Mouse (Mus musculus) intestine, embryonic 14.5 days (tissue): Measurements from ENCODE around the gene Wdr24. TPM values are rescaled to one million over a fixed set of nuclear protein-coding genes. Genes with fewer than 3 reads are reported as not detected.

ENCODE experiments used
- ATAC-seq: fragments of 200-750 bp; cut with Nextera tagmentation; replicated peaks from 2 replicates; pipeline ENCODE4 v1.8.0; 2017; ENCODE audit warnings: low read depth, moderate number of reproducible peaks, moderate TSS enrichment, moderate library complexity; ENCODE audit not compliant: low FRiP score, low TSS enrichment
- DNase-seq: peaks from one replicate; pipeline ENCODE4 v3.0.0-alpha.2; 2018; ENCODE audit warnings: low spot score
- H3K27ac ChIP-seq: fragments of 300-500 bp; sonication (generic); 2 replicates; pipeline ENCODE4 v1.5.1; 2014; ENCODE audit warnings: low read depth, mild to moderate bottlenecking, control low read depth
- H3K27me3 ChIP-seq: fragments of 300-500 bp; sonication (generic); replicated peaks from 2 replicates; pipeline ENCODE4 v1.6.1; 2014; ENCODE audit warnings: low read length, control low read depth; ENCODE audit not compliant: control insufficient read depth, insufficient read depth
- H3K36me3 ChIP-seq: fragments of 300-500 bp; sonication (generic); 2 replicates; pipeline ENCODE4 v1.6.1; 2014; ENCODE audit warnings: low read length, control low read depth; ENCODE audit not compliant: control insufficient read depth, insufficient read depth
- H3K4me1 ChIP-seq: fragments of 300-500 bp; sonication (generic); replicated peaks from 2 replicates; pipeline ENCODE4 v1.6.1; 2014; ENCODE audit warnings: low read length, control low read depth, mixed read lengths; ENCODE audit not compliant: control insufficient read depth, insufficient read depth
- H3K4me2 ChIP-seq: fragments of 300-500 bp; sonication (generic); 2 replicates; pipeline ENCODE4 v1.6.1; 2014; ENCODE audit warnings: low read length
- H3K4me3 ChIP-seq: fragments of 300-500 bp; sonication (generic); 2 replicates; pipeline ENCODE4 v1.5.1; 2014; ENCODE audit warnings: low read depth, low read length, control low read depth, mixed read lengths
- H3K9ac ChIP-seq: fragments of 300-500 bp; sonication (generic); 2 replicates; pipeline ENCODE4 v1.6.1; 2014; ENCODE audit warnings: mild to moderate bottlenecking, low read length
- H3K9me3 ChIP-seq: fragments of 300-500 bp; sonication (generic); 2 replicates; pipeline ENCODE4 v1.6.1; 2016; ENCODE audit warnings: low read length, control low read depth; ENCODE audit not compliant: control insufficient read depth
- WGBS: fragments of 180-500 bp; shearing (Covaris S2); extraction: QIAGEN DNeasy Blood & Tissue Kit; methylation state at CpG from one replicate; pipeline ENCODE4 v1.1.7; 2014; 5-methylcytosine and 5-hydroxymethylcytosine counted together
- polyA plus RNA-seq: library from polyadenylated mRNA; unstranded; fragments of >200 nt; fragmentation: Nextera tagmentation; extraction: Ambion mirVana; gene quantifications from 2 replicates; pipeline ENCODE4 v1.2.1, GENCODE M21; 2014

Wdr24 gene
- polyA plus RNA-seq, 1 experiment from 2014 or later = 29.4 TPM

DNA sequence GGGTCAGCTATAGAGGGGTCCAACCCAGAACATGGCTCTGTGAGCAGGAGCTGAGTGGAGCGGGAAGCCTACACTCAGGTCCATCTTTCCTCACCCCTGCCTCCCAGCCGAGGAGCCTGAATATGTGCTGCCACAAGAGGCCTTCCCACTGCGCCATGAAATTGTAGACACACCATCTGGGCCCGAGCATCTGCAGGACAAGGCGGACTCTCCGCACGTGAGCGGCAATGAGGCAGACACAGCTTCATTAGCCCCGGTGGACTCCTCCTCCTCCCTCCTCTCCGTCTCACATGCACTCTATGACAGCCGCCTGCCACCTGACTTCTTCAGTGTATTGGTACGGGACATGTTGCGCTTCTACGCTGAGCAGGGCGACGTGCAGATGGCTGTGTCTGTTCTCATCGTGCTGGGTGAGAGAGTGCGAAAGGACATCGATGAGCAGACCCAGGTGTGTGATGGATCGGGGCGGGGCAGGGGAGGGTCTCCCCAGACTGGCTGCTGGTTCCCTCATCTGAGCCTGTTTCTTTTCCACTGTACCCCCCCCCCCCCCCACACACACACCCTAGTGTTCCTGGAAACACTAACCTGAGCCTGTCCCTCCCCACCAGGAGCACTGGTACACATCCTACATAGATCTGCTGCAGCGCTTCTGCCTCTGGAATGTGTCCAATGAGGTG is 4.3 kb downstream of the Wdr24 start:
- Histone ChIP-seq H3K27ac (no peak overlapping the region), H3K4me2 (no peak overlapping the region), H3K36me3 (peaks cover 45% of the 10 kb centered on the region), H3K9me3 (no peaks in the 10 kb centered on the region), H3K4me3 (no peak overlapping the region), H3K27me3 (no peaks in the 10 kb centered on the region), H3K9ac (no peak overlapping the region), H3K4me1 (peaks cover 45% of the 10 kb centered on the region)
- ATAC-seq = no peak
- no peak for DNase-seq
- WGBS = 96% methylated on average over 22 of the region's 22 CpGs

GRCm38 (mm10) chr17:25828223-25828594 is 4.8 kb downstream of the Wdr24 start:
- H3K27ac ChIP-seq = peak overlapping the region; percentile 82
- H3K4me1 ChIP-seq = peaks cover 45% of the 10 kb centered on the region
- ATAC-seq (no peak), DNase-seq (no peak)
- H3K4me3 ChIP-seq = peak overlapping the region; percentile 69
- 84% methylated on average over 8 of the region's 8 CpGs for WGBS
- no peaks in the 10 kb centered on the region for H3K27me3 ChIP-seq
- peak overlapping the region; percentile 85 for H3K4me2 ChIP-seq
- no peaks in the 10 kb centered on the region for H3K9me3 ChIP-seq
- H3K9ac ChIP-seq = no peak overlapping the region
- H3K36me3 ChIP-seq = peaks cover 45% of the 10 kb centered on the region

DNA sequence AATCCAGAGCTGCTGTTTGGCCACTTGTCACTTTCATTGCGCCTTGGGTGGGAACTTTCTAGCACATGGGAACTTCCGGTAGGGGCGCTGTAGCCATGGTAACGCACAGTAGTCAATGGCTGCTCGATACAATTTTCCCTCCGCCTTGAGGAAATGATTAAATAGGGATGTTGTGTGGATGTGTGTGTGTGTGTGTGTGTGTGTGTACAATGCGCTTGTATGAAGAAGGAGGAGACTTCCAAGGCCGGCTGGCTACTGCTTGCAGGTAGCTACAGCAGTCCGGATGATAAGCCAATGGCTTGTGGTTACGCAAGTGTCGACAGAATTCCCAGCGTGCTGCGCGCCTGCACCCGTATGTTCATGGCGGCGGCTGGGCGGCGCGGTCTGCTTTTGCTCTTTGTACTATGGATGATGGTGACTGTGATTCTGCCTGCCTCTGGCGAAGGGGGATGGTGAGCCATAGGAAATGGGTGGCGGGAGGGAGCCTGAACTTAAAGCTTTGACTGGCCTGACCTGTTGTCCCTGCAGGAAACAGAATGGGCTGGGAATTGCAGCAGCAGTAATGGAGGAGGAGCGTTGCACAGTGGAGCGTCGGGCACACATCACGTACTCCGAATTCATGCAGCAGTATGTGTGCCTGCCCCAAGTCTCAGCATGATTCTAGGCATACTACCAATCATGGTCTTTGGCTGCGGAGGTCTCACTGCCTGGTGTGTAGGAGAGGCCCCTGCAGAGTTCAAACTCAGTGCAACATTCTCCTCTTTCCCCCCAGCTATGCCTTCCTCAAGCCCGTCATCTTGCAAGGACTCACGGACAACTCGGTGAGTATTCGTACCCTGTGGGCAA is 5.5 kb downstream of the Wdr24 start, which contains the start of gene Jmjd8:
Gene Jmjd8 (plus strand): TSS at position 156 of the 846 bp plus-strand sequence.
- H3K4me1 ChIP-seq = peaks cover 47% of the 10 kb centered on the region
- peak within 1 kb of the TSS; percentile 82 for H3K27ac ChIP-seq
- ATAC-seq (peak; percentile 32), DNase-seq (peak; percentile 90)
- H3K9me3 ChIP-seq = no peaks in the 10 kb centered on the region
- no peaks in the 10 kb centered on the region for H3K27me3 ChIP-seq
- H3K4me2 ChIP-seq = peak within 1 kb of the TSS; percentile 85
- H3K36me3 ChIP-seq = peaks cover 45% of the 10 kb centered on the region
- peak within 1 kb of the TSS; percentile 68 for H3K9ac ChIP-seq
- 1% methylated on average over 32 of the region's 32 CpGs for WGBS
- H3K4me3 ChIP-seq = peak within 1 kb of the TSS; percentile 69

DNA sequence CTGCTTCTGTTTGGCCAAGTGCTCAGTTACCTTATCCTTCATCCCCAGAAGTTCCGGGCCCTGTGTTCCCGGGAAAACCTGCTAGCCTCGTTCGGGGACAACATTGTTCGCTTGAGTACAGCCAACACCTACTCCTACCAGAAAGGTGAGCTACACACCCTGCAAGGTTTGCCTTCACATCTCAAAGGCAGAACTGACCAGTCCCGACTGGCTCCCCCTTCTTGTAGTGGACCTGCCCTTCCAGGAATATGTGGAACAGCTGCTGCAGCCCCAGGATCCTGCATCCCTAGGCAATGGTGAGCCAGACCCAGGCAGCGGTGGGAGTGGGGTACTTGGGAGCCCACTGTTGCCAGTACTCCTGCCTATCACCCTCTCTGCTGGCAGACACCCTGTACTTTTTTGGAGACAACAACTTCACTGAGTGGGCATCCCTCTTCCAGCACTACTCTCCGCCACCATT is 6.2 kb downstream of the Wdr24 start:
- ATAC-seq (no peak), DNase-seq (no peak)
- no peaks in the 10 kb centered on the region for H3K27me3 ChIP-seq
- H3K4me1 ChIP-seq = peaks cover 47% of the 10 kb centered on the region
- H3K36me3 ChIP-seq = peaks cover 45% of the 10 kb centered on the region
- H3K9ac ChIP-seq = peak overlapping the region; percentile 68
- H3K27ac ChIP-seq = peak overlapping the region; percentile 82
- H3K9me3 ChIP-seq = no peaks in the 10 kb centered on the region
- peak overlapping the region; percentile 85 for H3K4me2 ChIP-seq
- WGBS = 38% methylated on average over 8 of the region's 8 CpGs
- H3K4me3 ChIP-seq = peak overlapping the region; percentile 69

- Histone ChIP-seq H3K9me3 (no peaks in the 10 kb centered on the region), H3K27ac (no peak overlapping the region), H3K9ac (no peak overlapping the region; the same call in 1 of the 2 replicates), H3K4me3 (no peak overlapping the region), H3K27me3 (no peaks in the 10 kb centered on the region), H3K36me3 (peaks cover 49% of the 10 kb centered on the region), H3K4me2 (peak overlapping the region; percentile 85), H3K4me1 (peaks cover 44% of the 10 kb centered on the region)
- ATAC-seq (no peak), DNase-seq (no peak)
- WGBS = 77% methylated on average over 4 of the region's 4 CpGs
Observed at GRCm38 (mm10) chr17:25830200-25830753, 6.8 kb downstream of the Wdr24 start.

- Histone ChIP-seq H3K9ac (no peak overlapping the region), H3K4me1 (peaks cover 44% of the 10 kb centered on the region), H3K4me3 (no peak overlapping the region)
Observed at GRCm38 (mm10) chr17:25830806-25831431, 7.5 kb downstream of the Wdr24 start.

DNA sequence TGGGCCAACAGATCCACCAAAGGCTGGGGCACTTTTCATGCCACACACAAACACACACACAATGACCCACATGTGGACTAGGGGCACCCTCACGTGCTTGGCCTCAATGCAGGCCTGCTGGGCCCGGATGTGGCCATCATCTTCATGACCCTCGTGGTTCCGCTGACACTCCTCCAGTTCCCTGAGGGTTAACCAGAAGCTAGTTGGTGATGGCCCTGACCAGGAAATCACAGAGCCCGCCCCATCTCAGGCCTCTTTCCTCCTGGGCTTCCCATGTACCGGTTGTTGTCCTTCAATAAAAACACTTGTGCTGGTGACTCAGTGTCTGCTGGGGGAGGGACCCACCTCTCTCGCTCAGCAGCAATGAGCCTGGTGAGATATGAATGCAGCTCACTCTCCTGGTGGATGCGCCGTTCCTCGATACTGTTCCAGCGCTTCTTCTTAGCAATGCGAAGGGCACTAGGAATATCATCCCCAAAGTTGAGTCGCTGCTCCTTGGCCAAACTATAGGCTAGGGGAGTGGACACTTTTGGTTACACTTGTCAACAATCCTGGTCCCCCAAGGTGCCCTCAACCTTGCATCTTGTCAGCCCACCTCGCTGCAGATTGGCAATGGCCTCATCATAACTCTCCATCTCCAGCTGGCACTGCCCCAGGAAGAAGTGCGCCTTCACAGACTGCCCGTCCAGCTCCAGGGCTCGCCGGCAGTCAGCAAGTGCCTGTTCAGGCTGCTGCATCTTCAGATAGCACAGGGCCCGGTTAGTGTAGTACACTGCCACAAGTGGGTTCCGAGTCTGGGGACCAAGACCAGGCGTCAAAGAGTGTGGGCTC is 8.2 kb downstream of the Wdr24 start:
- peaks cover 40% of the 10 kb centered on the region for H3K36me3 ChIP-seq
- DNase-seq = no peak

More at GRCm38 (mm10) chr17:25830806-25831431, 7.5 kb downstream of the Wdr24 start:
- no peaks in the 10 kb centered on the region for H3K9me3 ChIP-seq
- DNase-seq (no peak), ATAC-seq (no peak)
- peaks cover 46% of the 10 kb centered on the region for H3K36me3 ChIP-seq
- WGBS = 84% methylated on average over 14 of the region's 14 CpGs
- peak overlapping the region; percentile 97; the same call in 1 of the 2 replicates for H3K4me2 ChIP-seq
- no peaks in the 10 kb centered on the region for H3K27me3 ChIP-seq
- no peak overlapping the region for H3K27ac ChIP-seq

More for the DNA sequence above, 8.2 kb downstream of the Wdr24 start:
- Histone ChIP-seq H3K9ac (peak overlapping the region; percentile 68), H3K4me2 (peak overlapping the region; percentile 97), H3K27ac (peak overlapping the region; percentile 94), H3K27me3 (no peaks in the 10 kb centered on the region), H3K4me1 (peaks cover 51% of the 10 kb centered on the region), H3K9me3 (no peaks in the 10 kb centered on the region), H3K4me3 (peak overlapping the region; percentile 61)
- WGBS = 52% methylated on average over 21 of the region's 21 CpGs
- no peak for ATAC-seq
